Mouse (Mus musculus): ENCODE measurements around the gene Cypt3. TPM values are rescaled to one million over a fixed set of nuclear protein-coding genes. Genes with fewer than 3 reads are reported as not detected.

Gene Cypt3
- total and polyA plus RNA-seq, 3 experiments, result not detected

- H3K27me3 ChIP-seq (ENCODE audit: control insufficient read depth in 1 of 2, insufficient read depth in 2 of 2, low read length in 2 of 2), result no peaks in the 10 kb centered on the region
- no peak for DNase-seq (ENCODE audit: low read depth, low spot score)
- H3K79me2 ChIP-seq (ENCODE audit: control insufficient read depth, insufficient read depth, low read length, poor library complexity), result no peaks in the 10 kb centered on the region
- TF ChIP-seq GATA1 (IDR thresholded peaks at IDR 0.05; ENCODE audit: low read depth, low read length) (no peak), CHD1 (IDR thresholded peaks at IDR 0.05; ENCODE audit: low read depth, low read length) (no peak), ZMIZ1 (IDR thresholded peaks at IDR 0.05; ENCODE audit: low read depth, low read length) (no peak), MXI1 (IDR thresholded peaks at IDR 0.05; ENCODE audit: low read depth, low read length) (no peak)
- H3K36me3 ChIP-seq (ENCODE audit: control insufficient read depth in 1 of 2, insufficient read depth in 2 of 2, low read length in 2 of 2), result no peaks in the 10 kb centered on the region
- H3K4me3 ChIP-seq (ENCODE audit: control insufficient read depth in 1 of 2, insufficient read depth in 1 of 2, low read depth in 2 of 2, low read length in 2 of 2), result no peak overlapping the region
- no peaks in the 10 kb centered on the region for H3K4me1 ChIP-seq (ENCODE audit: control insufficient read depth in 1 of 2, insufficient read depth in 2 of 2, low read length in 2 of 2)
- H3K9me3 ChIP-seq (replicated peaks; ENCODE audit: insufficient read depth, low read length), result no peaks in the 10 kb centered on the region
- H3K27ac ChIP-seq (ENCODE audit: control insufficient read depth, low read depth, low read length), result no peak overlapping the region
- H3K9ac ChIP-seq (ENCODE audit: control insufficient read depth, low read depth, low read length, poor library complexity, severe bottlenecking), result no peak overlapping the region
These were observed 1.8 kb upstream of the Cypt3 start for GRCm38 (mm10) chrX:153556634-153557033.

GRCm38 (mm10) chrX:153564650-153565049 lies 6.3 kb downstream of the Cypt3 start:
- no peaks in the 10 kb centered on the region for H3K36me3 ChIP-seq (ENCODE audit: control insufficient read depth in 1 of 2, insufficient read depth in 2 of 2, low read length in 2 of 2)
- H3K79me2 ChIP-seq (ENCODE audit: control insufficient read depth, insufficient read depth, low read length, poor library complexity), result no peaks in the 10 kb centered on the region
- H3K4me1 ChIP-seq (ENCODE audit: control insufficient read depth in 1 of 2, insufficient read depth in 2 of 2, low read length in 2 of 2), result no peaks in the 10 kb centered on the region
- H3K27me3 ChIP-seq (ENCODE audit: control insufficient read depth in 1 of 2, insufficient read depth in 2 of 2, low read length in 2 of 2), result no peaks in the 10 kb centered on the region
- no peak overlapping the region for H3K4me3 ChIP-seq (ENCODE audit: control insufficient read depth in 1 of 2, insufficient read depth in 1 of 2, low read depth in 2 of 2, low read length in 2 of 2)
- TF ChIP-seq MYB (IDR thresholded peaks at IDR 0.05; ENCODE audit: low read depth, low read length) (no peak), GATA1 (IDR thresholded peaks at IDR 0.05; ENCODE audit: low read depth, low read length) (no peak), JUND (IDR thresholded peaks at IDR 0.05; ENCODE audit: low read depth, low read length) (no peak), POLR2AphosphoS5 (IDR thresholded peaks at IDR 0.05; ENCODE audit: borderline replicate concordance, low read depth, low read length) (no peak), UBTF (IDR thresholded peaks at IDR 0.05; ENCODE audit: borderline replicate concordance, insufficient read depth, low read depth, low read length) (no peak)
- H3K27ac ChIP-seq (ENCODE audit: control insufficient read depth, low read depth, low read length), result no peak overlapping the region
- DNase-seq (ENCODE audit: low read depth, low spot score), result no peak
- no peak overlapping the region for H3K9ac ChIP-seq (ENCODE audit: control insufficient read depth, low read depth, low read length, poor library complexity, severe bottlenecking)
- H3K9me3 ChIP-seq (replicated peaks; ENCODE audit: insufficient read depth, low read length), result no peaks in the 10 kb centered on the region

- Histone ChIP-seq H3K4me3 (ENCODE audit: control insufficient read depth in 1 of 2, insufficient read depth in 1 of 2, low read depth in 2 of 2, low read length in 2 of 2) (no peak overlapping the region), H3K9ac (ENCODE audit: control insufficient read depth, low read depth, low read length, poor library complexity, severe bottlenecking) (no peak overlapping the region)
- peak; percentile 5 for DNase-seq (ENCODE audit: low read depth, low spot score)
These were observed 41.2 kb downstream of the Cypt3 start for GRCm38 (mm10) chrX:153599583-153599982.

More at GRCm38 (mm10) chrX:153599583-153599982, 41.2 kb downstream of the Cypt3 start:
- H3K27ac ChIP-seq (ENCODE audit: control insufficient read depth, low read depth, low read length), result no peak overlapping the region
- H3K9me3 ChIP-seq (replicated peaks; ENCODE audit: insufficient read depth, low read length), result no peaks in the 10 kb centered on the region
- no peaks in the 10 kb centered on the region for H3K27me3 ChIP-seq (ENCODE audit: control insufficient read depth in 1 of 2, insufficient read depth in 2 of 2, low read length in 2 of 2)
- no peaks in the 10 kb centered on the region for H3K36me3 ChIP-seq (ENCODE audit: control insufficient read depth in 1 of 2, insufficient read depth in 2 of 2, low read length in 2 of 2)
- no peaks in the 10 kb centered on the region for H3K4me1 ChIP-seq (ENCODE audit: control insufficient read depth in 1 of 2, insufficient read depth in 2 of 2, low read length in 2 of 2)
- H3K79me2 ChIP-seq (ENCODE audit: control insufficient read depth, insufficient read depth, low read length, poor library complexity), result no peaks in the 10 kb centered on the region
- peak in 1 of 3 experiments; percentile 13; a peak in 1 of 6 replicates for TF ChIP-seq CTCF (IDR thresholded peaks at IDR 0.05 in 2 of 3, conservative IDR thresholded peaks at IDR 0.05 in 1 of 3; ENCODE audit: control insufficient read depth in 1 of 3, insufficient read depth in 1 of 3, low read depth in 2 of 3, low read length in 3 of 3, poor library complexity in 1 of 3, severe bottlenecking in 1 of 3)
- no peak for TF ChIP-seq ZMIZ1 (IDR thresholded peaks at IDR 0.05; ENCODE audit: low read depth, low read length)
- no peak for TF ChIP-seq ZNF384 (IDR thresholded peaks at IDR 0.05; ENCODE audit: low read depth, low read length)
- no peak for TF ChIP-seq NRF1 (IDR thresholded peaks at IDR 0.05; ENCODE audit: insufficient read depth, low read depth, low read length, poor library complexity, severe bottlenecking)
- TF ChIP-seq SMC3 (IDR thresholded peaks at IDR 0.05; ENCODE audit: low read depth, low read length), result 0 out of 2 replicates have a peak, but pooled peaks have one; percentile 31
- no peak for TF ChIP-seq POLR2AphosphoS2 (IDR thresholded peaks at IDR 0.05; ENCODE audit: low read length)

Other genes starting within 250 kb of the Cypt3 start
- gene Ubqln2, start 60.4 kb upstream of the Cypt3 start, total RNA-seq (2012; rRNA removed), result 4.2 TPM in 2 replicates
- gene Ubqln2, start 60.4 kb upstream of the Cypt3 start, polyA plus RNA-seq (2012; ENCODE audit: insufficient read depth in 1 of 2, insufficient read length in 2 of 2, low read depth in 1 of 2, low replicate concordance in 2 of 2, missing spikeins in 1 of 2), result 10 to 100 TPM in 1 of 2 experiments, not detected in 1; 10.1 TPM
- gene Kctd12b, start 137.8 kb downstream of the Cypt3 start, total RNA-seq (2012; rRNA removed), result not detected in 2 replicates
- not detected for gene Kctd12b, start 137.8 kb downstream of the Cypt3 start, polyA plus RNA-seq (2012; ENCODE audit: insufficient read depth in 1 of 2, insufficient read length in 2 of 2, low read depth in 1 of 2, low replicate concordance in 2 of 2, missing spikeins in 1 of 2)
- 30.4 and 35.4 TPM in 2 replicates for gene Nbdy, start 165.0 kb downstream of the Cypt3 start, total RNA-seq (2012; rRNA removed)
- 10 to 100 TPM in 1 of 2 experiments, not detected in 1; 75.7 TPM for gene Nbdy, start 165.0 kb downstream of the Cypt3 start, polyA plus RNA-seq (2012; ENCODE audit: insufficient read depth in 1 of 2, insufficient read length in 2 of 2, low read depth in 1 of 2, low replicate concordance in 2 of 2, missing spikeins in 1 of 2)

Measured in MEL (cell line).